Mouse (Mus musculus): ENCODE results near the gene Ppa2. TPM values are rescaled to one million over a fixed set of nuclear protein-coding genes. Genes with fewer than 3 reads are reported as not detected.

Gene Ppa2
- 46.1 and 53.1 TPM in 2 replicates for polyA plus RNA-seq (2012; rRNA removed)

GRCm38 (mm10) chr3:133309954-133310808 is at the start of gene Ppa2:
Ppa2 (plus strand) TSS chr3:133310110.

Other genes starting within 250 kb of the Ppa2 start
- gene Ints12, start 218.3 kb upstream of the Ppa2 start, polyA plus RNA-seq (2012; rRNA removed), result 12.2 and 12.8 TPM in 2 replicates
- gene Gstcd, start 218.1 kb upstream of the Ppa2 start, polyA plus RNA-seq (2012; rRNA removed), result 7.5 and 9.3 TPM in 2 replicates
- gene Arhgef38, start 75.2 kb upstream of the Ppa2 start, polyA plus RNA-seq (2012; rRNA removed), result 0.05 TPM in 2 replicates
- 16.2 and 19.1 TPM in 2 replicates for gene Tet2, start 235.0 kb downstream of the Ppa2 start, polyA plus RNA-seq (2012; rRNA removed)